Mouse (Mus musculus): ENCODE results near the gene Tacc2.

DNA sequence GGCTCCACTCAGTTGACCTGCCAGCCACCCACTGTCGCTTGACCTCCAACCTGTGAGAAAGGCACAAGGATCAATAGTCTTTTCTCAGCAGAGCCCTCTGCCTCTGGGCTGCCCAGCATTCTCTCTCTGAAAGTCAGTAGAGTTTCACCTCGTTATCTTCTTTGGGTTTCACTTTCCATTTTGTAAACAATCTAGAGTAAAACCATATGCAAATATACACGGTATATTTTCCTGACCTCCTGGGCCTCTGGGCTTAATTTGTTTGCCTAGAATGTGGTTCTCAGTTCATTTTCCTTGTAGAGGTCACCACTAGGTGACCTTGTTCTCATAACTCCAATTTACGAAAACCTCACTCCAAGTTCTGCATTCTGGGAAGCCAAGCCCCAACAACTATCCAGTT is 223.4 kb downstream of the Tacc2 start:
- TF ChIP-seq POLR2A (IDR thresholded peaks at IDR 0.05; ENCODE audit: extremely low read depth, insufficient read depth, low read length) = no peak
- TF ChIP-seq CTCF (IDR thresholded peaks at IDR 0.05; ENCODE audit: extremely low read depth, insufficient read depth, low read length) = no peak

Measured in cortical plate, adult 2 months (tissue).